Mouse (Mus musculus) limb, embryonic 14.5 days (tissue): ENCODE results near the gene Pik3cd. TPM values are rescaled to one million over a fixed set of nuclear protein-coding genes. Genes with fewer than 3 reads are reported as not detected.

Experiments used
- ATAC-seq: fragments of 200-750 bp; cut with Nextera tagmentation; 2 replicates; pipeline ENCODE4 v1.8.0; 2017; ENCODE audit warnings: low read depth, moderate number of reproducible peaks, moderate TSS enrichment; ENCODE audit not compliant: low FRiP score
- DNase-seq: peaks from one replicate; pipeline ENCODE4 v3.0.0-alpha.2; 2015; ENCODE audit warnings: low spot score
- H3K27ac ChIP-seq: fragments of 300-500 bp; sonication (generic); replicated peaks from 2 replicates; pipeline ENCODE4 v1.5.1; 2014; ENCODE audit warnings: low read depth, mild to moderate bottlenecking, low read length, moderate library complexity, mixed read lengths
- H3K27me3 ChIP-seq: fragments of 300-500 bp; sonication (generic); 2 replicates; pipeline ENCODE4 v1.6.1; 2014; ENCODE audit warnings: low read length, mixed read lengths; ENCODE audit not compliant: control insufficient read depth, insufficient read depth
- H3K36me3 ChIP-seq: fragments of 300-500 bp; sonication (generic); 2 replicates; pipeline ENCODE4 v1.6.1; 2014; ENCODE audit warnings: mild to moderate bottlenecking, low read length, moderate library complexity, mixed read lengths; ENCODE audit not compliant: control insufficient read depth, insufficient read depth
- H3K4me1 ChIP-seq: fragments of 300-500 bp; sonication (generic); 2 replicates; pipeline ENCODE4 v1.6.1; 2014; ENCODE audit warnings: antibody characterized with exemption, low read length, mixed read lengths; ENCODE audit not compliant: control insufficient read depth, insufficient read depth
- H3K4me2 ChIP-seq: fragments of 300-500 bp; sonication (generic); replicated peaks from 2 replicates; pipeline ENCODE4 v1.6.1; 2014; ENCODE audit warnings: low read depth, mild to moderate bottlenecking, low read length, moderate library complexity; ENCODE audit not compliant: severe bottlenecking
- H3K4me3 ChIP-seq: fragments of 300-500 bp; sonication (generic); replicated peaks from 2 replicates; pipeline ENCODE4 v1.5.1; 2014; ENCODE audit warnings: low read length
- H3K9ac ChIP-seq: fragments of 300-500 bp; sonication (generic); 2 replicates; pipeline ENCODE4 v1.6.1; 2014; ENCODE audit warnings: mild to moderate bottlenecking, low read depth, low read length, moderate library complexity; ENCODE audit not compliant: severe bottlenecking
- H3K9me3 ChIP-seq: fragments of 300-500 bp; sonication (generic); 2 replicates; pipeline ENCODE4 v1.6.1; 2016; ENCODE audit warnings: low read length; ENCODE audit not compliant: control insufficient read depth
- POLR2A ChIP-seq: fragments of 200-500 bp; IDR thresholded peaks from 2 replicates; pipeline ENCODE4 v1.8.0; 2012; ENCODE audit warnings: inconsistent platforms, mild to moderate bottlenecking, moderate library complexity, borderline replicate concordance; ENCODE audit not compliant: insufficient read depth, insufficient read length; ENCODE audit errors: extremely low read depth
- WGBS: fragments of 180-500 bp; shearing (Covaris S2); extraction: QIAGEN DNeasy Blood & Tissue Kit; methylation state at CpG from one replicate; pipeline ENCODE4 v1.1.7; 2014; 5-methylcytosine and 5-hydroxymethylcytosine counted together
- polyA plus RNA-seq, 2 experiments: library from polyadenylated mRNA; depleted of rRNA in 1 of 2; stranded (reverse) in 1 of 2; unstranded in 1 of 2; fragments of >200 nt; fragmentation: Nextera tagmentation in 1 of 2; extraction: Ambion mirVana in 1 of 2; gene quantifications; 2 replicates each; pipeline versions ENCODE4 v1.2.1 to v1.2.3; 2012 to 2014

The Pik3cd gene
- polyA plus RNA-seq, 2 experiments: 5.1 to 5.7 TPM

DNA sequence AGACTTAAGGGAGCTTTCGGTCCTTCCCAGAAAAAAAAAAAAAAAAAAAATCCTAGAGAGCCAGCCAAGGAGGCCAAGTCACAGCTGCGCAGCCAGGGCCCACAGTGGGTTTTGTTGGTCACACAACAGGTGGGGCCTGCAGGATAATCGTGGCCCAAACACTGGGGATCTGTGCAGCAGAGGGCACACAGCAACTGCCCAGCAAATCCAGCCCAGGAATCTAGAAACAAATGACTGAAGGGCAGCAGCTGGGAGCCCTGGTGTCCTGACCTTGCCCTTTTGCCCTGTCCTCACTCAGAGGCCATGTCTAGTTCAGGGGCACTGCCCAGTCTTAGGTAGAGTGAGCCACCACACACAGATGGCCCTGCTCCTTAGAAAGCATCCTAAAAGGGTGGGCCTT is 29.9 kb upstream of the Pik3cd start:
- ATAC-seq: peak; percentile 51
- WGBS: 88% methylated on average over 3 of the region's 3 CpGs
- H3K9me3 ChIP-seq: no peaks in the 10 kb centered on the region
- H3K27ac ChIP-seq: no peak overlapping the region; the same call in 1 of the 2 replicates
- TF ChIP-seq POLR2A: no peak
- H3K36me3 ChIP-seq: peaks cover 41% of the 10 kb centered on the region
- H3K27me3 ChIP-seq: no peaks in the 10 kb centered on the region
- no peak overlapping the region for H3K4me2 ChIP-seq
- H3K4me3 ChIP-seq: no peak overlapping the region
- DNase-seq: no peak
- H3K9ac ChIP-seq: peak overlapping the region; percentile 31; the same call in 1 of the 2 replicates
- peaks cover 39% of the 10 kb centered on the region for H3K4me1 ChIP-seq

- peaks cover 56% of the 10 kb centered on the region for H3K36me3 ChIP-seq
- DNase-seq: no peak
Observed at GRCm38 (mm10) chr4:149730827-149731226, 28.5 kb upstream of the Pik3cd start.

DNA sequence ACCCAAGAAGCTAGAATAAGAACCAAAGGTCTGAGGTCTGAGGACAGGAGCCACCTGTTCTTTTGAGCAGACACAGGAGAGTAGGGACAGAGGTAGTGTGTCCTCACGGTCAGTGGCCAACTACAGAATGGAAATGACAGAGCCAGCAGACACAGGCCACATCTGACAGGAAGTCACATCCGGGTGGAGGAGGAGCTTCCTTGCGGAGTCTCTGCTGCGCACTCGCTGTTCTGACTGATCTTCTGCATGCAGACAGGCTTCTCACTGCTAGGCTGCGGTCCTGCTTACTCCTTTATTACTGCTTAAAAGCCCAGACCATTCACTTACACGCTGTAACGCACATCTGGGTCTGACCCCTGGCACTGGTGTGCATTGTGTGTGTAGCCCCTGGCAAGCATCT is 26.4 kb upstream of the Pik3cd start:
- Histone ChIP-seq H3K4me1 (peaks cover 6% of the 10 kb centered on the region), H3K9ac (no peak overlapping the region), H3K27ac (no peak overlapping the region), H3K9me3 (no peaks in the 10 kb centered on the region), H3K4me2 (no peak overlapping the region), H3K27me3 (no peaks in the 10 kb centered on the region), H3K36me3 (peaks cover 75% of the 10 kb centered on the region), H3K4me3 (no peak overlapping the region)
- TF ChIP-seq POLR2A: no peak
- WGBS: 66% methylated on average over 8 of the region's 8 CpGs
- no peak for ATAC-seq
- DNase-seq: no peak

More at GRCm38 (mm10) chr4:149730827-149731226, 28.5 kb upstream of the Pik3cd start:
- peaks cover 25% of the 10 kb centered on the region for H3K4me1 ChIP-seq
- no peak overlapping the region for H3K9ac ChIP-seq
- H3K27me3 ChIP-seq: no peaks in the 10 kb centered on the region
- ATAC-seq: no peak
- no peak overlapping the region for H3K4me3 ChIP-seq
- no peak overlapping the region for H3K4me2 ChIP-seq
- no peak for TF ChIP-seq POLR2A
- no peaks in the 10 kb centered on the region for H3K9me3 ChIP-seq
- H3K27ac ChIP-seq: no peak overlapping the region
- WGBS: 78% methylated on average over 7 of the region's 7 CpGs

DNA sequence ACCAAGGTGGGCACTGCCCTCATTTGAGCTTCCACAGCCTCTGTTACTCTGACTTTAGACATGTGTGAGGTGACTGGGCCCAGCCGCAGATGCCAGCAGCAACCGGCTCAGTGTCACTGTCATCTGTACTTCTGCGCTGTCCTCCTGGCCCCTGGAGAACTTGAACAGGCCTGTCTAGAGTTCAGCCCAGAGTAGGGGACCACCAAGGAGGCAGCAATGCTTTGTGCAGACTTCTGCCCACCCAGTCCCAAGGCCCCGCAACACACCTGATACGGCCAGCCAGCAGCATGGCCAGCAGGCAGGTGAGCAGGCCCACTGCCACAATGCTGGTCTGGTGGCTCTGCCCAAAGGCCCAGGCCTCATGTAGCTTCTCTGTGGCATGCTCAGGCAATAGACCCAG is 25.3 kb upstream of the Pik3cd start:
- no peak for DNase-seq
- H3K9me3 ChIP-seq: no peaks in the 10 kb centered on the region
- peaks cover 82% of the 10 kb centered on the region for H3K36me3 ChIP-seq
- no peak for TF ChIP-seq POLR2A
- no peak for ATAC-seq
- H3K4me1 ChIP-seq: no peaks in the 10 kb centered on the region
- 96% methylated on average over 5 of the region's 5 CpGs for WGBS
- no peaks in the 10 kb centered on the region for H3K27me3 ChIP-seq
- H3K9ac ChIP-seq: no peak overlapping the region
- H3K27ac ChIP-seq: no peak overlapping the region
- H3K4me3 ChIP-seq: no peak overlapping the region
- no peak overlapping the region for H3K4me2 ChIP-seq

- DNase-seq (peak; percentile 64), ATAC-seq (no peak)
- Histone ChIP-seq H3K9me3 (no peaks in the 10 kb centered on the region), H3K36me3 (peaks cover 91% of the 10 kb centered on the region), H3K9ac (no peak overlapping the region), H3K27me3 (no peaks in the 10 kb centered on the region), H3K4me3 (no peak overlapping the region), H3K4me1 (no peaks in the 10 kb centered on the region), H3K27ac (no peak overlapping the region), H3K4me2 (no peak overlapping the region)
- 75% methylated on average over 15 of the region's 15 CpGs for WGBS
- no peak for TF ChIP-seq POLR2A
Observed at GRCm38 (mm10) chr4:149725661-149726350, 23.4 kb upstream of the Pik3cd start.
